Mouse (Mus musculus) embryo, embryonic 10.5 days (tissue): ENCODE results near the gene Gm6526.
"Not testable (repeated sequence)": the region's sequence is repeated elsewhere in the genome, so short reads cannot be mapped to it uniquely, and the experiment has no call there.

Source experiments
- DNase-seq: peaks from one replicate; pipeline ENCODE4 v3.0.0-alpha.2; 2015; ENCODE audit warnings: low spot score

Gene Gm6526

DNA sequence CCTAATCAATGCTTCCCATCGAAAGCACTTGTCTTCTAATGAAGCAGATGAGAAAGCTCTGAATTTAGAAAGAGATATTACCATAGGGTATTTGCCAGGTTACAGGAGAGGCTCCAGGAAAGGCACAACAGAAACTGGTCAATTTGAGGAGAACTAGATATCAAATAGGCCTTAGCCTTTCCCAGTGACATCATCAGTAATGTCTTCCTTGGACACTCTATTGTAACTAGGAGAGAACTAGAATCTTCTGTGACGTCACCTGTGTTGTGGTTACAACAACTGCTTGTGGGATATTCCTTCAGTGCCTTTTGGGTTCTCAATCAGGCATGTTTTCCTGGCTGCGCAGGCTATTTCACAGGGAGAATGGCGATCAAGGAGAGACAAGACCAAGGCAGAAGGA lies at the start of gene Gm6526:
TSS of gene Gm6526 (plus strand) at position 301 of the 400 bp plus-strand sequence.
- not testable (repeated sequence) for DNase-seq

DNA sequence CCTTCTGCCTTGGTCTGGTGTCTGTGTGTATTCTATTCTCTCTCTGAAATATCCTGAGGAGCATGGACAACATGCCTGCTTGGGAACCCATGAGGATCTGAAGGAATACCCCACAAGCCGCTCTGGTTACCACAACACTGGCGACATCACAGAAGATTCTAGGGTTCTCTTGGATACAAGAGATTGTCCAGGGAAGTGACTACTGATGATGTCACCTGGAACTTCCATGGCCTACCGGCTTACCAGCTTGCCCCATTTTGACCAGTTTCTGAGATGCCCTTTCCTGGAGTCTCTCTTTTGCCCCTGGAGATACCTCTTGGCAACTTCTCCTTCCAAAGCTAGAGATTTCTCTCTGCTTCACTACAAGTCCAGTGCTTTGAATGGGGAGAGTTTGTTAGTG lies 20.3 kb upstream of the Gm6526 start, which contains the start of gene Gm16506:
TSS of gene Gm16506 (minus strand) at position 101 of the 400 bp plus-strand sequence.
- DNase-seq = not testable (repeated sequence)

DNA sequence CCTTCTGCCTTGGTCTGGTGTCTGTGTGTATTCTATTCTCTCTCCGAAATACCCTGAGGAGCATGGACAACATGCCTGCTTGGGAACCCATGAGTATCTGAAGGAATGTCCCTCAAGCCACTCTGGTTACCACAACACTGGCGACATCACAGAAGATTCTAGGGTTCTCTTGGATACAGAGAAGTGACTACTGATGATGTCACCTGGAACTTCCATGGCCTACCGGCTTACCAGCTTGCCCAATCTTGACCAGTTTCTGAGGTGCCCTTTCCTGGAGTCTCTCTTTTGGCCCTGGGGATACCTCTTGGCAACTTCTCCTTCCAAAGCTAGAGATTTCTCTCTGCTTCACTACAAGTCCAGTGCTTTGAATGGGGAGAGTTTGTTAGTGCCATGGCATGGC lies 37.0 kb downstream of the Gm6526 start, which contains the start of gene Gm8180:
TSS of gene Gm8180 (minus strand) at position 101 of the 400 bp plus-strand sequence.
- not testable (repeated sequence) for DNase-seq

DNA sequence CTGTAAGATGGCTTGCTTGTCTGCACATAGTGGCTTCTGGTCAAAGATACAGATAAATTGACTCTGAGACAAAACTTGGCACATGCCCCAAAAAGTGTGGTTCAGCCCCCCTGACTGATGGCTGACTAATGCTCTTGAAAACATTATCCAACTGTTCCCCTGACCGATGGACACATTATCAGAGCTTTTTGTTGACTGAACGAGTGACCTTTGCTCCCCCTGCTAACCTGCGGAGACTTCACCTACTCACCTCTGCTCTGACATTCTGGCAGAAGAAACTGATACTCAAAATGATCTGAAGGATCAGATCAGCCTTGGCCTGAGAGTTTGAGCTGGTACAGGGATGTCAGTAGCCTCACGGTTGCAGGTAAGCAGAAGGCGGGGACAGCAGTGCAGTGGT lies 46.1 kb downstream of the Gm6526 start:
- not testable (repeated sequence) for DNase-seq

DNA sequence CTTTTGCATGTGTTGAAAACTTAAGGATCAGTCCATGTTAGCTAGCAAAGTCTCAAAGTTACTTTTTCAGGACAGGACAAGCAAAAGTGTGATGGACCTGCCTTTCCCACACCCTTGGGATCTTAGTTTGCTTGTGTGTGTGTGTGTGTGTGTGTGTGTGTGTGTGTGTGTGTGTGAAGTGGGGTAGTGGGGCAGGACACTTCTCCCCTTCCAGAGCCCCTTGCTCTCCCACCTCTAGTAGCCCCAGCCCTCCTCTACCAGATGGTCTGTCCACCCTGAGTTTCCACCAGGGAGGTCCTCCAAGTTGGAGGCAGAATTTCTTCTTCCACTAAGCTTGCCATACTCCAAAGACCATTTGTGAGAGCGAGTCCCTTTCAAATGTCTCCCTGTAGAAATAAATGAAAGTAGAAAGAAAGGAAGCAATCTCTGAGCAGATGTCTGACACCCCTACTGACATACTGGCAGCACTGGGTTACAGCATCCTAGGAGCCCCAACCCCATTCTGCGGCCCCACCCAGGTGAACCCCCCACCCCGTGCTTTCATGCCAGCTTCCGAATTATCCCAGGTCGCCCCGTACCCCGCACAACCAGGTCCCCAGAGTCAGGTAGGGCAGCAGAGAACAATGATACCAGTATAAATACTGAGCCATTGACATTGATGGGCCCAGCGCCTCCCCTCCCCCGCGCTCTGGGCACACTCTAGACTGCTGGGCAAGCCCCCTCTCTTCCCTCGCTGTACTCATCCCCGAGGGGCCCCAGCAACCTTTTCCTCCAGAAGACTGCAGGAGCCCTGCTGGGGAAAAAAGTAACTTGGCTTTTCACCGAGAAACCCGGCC lies 48.6 kb downstream of the Gm6526 start:
- no peak for DNase-seq

DNA sequence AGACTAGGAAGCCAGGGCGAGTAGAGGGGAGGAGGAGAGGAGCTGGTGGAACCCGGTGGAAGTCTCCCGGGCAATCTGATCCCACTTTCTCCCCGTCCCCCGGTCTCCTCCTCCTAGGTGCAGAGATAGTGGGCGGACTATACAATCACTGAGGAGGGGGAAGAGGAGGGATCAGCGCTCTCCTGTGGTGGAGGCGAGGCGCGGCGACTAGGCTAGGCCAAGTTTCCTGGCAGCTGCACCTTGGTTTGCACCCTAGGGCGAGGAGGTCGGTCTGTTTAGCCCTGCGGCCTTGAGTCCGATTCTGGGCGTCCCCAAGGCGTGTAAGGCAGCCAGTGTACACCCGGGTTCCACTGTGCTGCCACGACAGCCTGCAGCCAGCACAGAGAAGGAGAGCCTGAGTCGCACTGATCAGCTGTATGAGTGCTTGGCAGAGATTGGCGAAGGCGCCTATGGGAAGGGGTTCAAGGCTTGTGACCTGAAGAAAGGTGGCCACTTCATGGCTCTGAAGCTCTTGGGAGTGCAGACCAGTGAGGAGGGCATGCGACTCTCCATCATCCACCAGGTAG lies 49.3 kb downstream of the Gm6526 start:
- DNase-seq = peak; percentile 27

DNA sequence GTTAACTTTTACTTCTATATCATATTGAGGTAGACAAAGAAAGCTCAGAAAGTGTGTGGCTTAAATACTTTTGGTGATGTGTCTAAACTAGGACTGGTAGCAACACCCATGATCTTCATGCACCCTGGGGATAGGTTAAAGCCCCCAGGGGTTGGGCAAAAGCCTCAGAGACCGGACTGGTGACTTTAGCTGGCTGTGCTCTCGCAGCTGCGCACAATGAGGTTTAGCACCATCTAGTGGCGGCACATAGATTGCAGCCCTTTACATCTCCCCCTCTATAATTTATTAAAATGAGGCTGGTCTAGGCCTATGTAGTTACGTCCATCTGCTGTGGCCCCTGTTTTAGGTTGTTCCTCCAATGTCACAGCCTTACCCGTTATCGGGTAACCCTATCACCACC lies 56.8 kb downstream of the Gm6526 start:
- not testable (repeated sequence) for DNase-seq
